Mouse (Mus musculus) adipocyte (in vitro differentiated cells): Measurements from ENCODE around the gene Ext2.

Experiments used
- DNase-seq: peaks from one replicate; pipeline ENCODE4 v3.0.0-alpha.2; 2016; ENCODE audit warnings: low spot score

Gene Ext2

DNA sequence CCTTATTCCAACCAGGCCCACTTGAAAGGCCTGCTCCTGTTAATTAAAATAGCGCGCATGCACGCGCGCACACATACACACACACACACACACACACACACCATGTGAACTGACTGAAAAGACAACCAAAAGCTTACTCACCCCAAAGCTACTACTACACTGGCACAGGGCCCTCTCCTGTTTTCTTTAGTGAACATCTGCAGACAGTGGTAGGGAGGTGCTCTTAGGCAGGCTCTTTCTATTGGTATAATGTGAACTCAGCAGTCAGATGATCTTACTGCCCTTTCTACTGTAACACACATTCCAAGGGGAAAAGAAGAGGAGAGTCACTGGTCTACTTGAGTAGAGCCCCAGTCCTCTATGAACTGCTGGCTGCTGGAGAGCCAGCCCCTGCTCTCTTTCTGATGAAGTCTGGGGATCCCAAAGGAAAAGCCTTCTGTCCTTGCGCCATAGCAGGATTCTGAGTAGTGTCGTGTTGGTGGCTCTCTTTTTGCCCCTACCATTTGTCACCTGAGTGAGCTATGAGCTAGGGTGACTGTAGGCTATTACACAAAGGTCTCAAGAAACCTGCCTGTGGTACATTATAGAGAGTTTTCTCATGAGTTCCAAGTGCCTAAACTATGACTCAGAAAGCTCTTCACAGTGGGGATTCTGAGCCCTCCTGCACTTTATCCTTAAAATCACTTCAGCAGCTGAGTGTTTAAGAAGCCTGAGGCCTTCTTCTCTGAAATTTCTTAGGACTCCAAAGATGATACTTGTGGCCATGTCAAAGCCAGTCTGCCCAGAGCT lies 45.9 kb downstream of the Ext2 start:
- peak; percentile 68 for DNase-seq

DNA sequence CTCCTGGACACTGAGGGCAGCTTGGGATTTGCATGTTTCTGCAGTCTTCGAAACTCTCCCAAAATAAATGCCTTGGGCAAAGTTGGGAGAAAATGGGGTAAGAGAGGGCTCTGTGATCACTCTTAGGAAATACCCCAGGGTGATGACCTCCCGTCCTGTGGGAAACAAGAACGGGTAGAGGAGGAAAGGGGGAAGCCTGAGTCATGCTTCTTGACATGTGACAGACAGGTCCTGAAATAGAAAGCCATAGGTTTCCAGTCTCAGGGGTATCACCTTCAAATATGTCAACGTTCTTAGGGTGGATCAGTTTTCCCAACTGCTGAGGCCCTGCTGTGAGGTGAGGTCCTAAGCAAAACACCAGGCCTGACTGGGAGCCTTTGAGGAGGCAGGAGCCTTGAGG lies 46.9 kb downstream of the Ext2 start:
- DNase-seq: peak; percentile 80

GRCm38 (mm10) chr2:93774946-93775345 lies 47.4 kb downstream of the Ext2 start:
- peak; percentile 70 for DNase-seq

DNA sequence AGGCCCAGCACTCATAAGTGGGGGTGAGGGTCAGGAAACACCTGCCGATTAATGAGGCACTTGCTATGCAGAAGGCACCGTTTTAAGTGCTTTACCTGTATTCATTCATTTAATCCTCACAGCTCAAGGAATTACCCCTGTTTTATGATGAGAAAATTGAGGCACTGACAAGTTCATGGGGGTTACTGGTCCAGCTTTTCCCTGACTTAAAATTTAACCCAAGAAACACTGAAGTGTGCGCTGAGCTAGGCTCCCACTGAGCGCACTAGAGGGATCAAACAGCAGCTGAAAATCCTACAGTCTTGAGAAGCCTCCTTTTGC lies 49.6 kb downstream of the Ext2 start:
- no peak for DNase-seq

GRCm38 (mm10) chr2:93772054-93772764 lies 50.2 kb downstream of the Ext2 start:
- DNase-seq: no peak

- no peak for DNase-seq
These were observed 51.5 kb downstream of the Ext2 start for GRCm38 (mm10) chr2:93770895-93771294.

GRCm38 (mm10) chr2:93769875-93770274 lies 52.5 kb downstream of the Ext2 start:
- DNase-seq: no peak

DNA sequence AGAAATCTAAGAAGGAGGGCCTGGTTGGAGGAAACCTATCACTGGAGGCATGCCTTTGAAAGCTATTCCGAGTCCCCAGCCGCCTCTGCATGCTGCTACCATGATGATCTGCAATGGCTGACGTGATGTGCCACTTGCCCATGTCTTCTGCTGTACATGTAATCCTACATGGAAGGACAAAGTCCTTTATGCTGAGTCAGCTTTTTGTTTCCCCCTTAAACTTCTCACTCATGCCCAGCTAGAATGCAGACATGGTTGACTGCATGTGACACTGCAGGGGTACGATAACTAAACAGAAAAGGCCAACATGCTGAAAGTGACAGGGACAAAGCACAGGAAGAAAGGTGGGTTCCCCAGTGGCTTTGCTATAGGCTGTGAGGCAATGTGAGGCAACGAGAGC lies 56.6 kb downstream of the Ext2 start:
- no peak for DNase-seq

GRCm38 (mm10) chr2:93764211-93764610 lies 58.2 kb downstream of the Ext2 start:
- DNase-seq: no peak

DNA sequence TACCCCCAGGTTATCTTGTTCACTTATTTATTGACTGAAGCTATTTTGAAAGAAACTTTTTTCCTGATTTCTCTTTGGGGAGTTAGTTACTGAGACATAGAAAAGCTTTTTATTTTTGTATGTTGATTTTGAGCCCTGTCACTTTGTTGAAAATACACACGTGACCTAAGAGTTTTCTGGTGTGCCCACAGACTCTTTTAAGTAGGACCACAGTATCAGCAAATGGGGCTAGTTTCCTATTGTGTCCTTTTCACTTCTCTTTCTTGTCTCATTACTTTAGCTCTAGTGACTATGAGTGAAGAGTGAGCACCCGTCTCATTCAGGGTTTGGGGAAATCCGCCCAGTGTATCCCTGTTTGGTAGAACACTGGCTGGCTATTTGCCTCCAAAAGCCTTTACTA lies 62.0 kb downstream of the Ext2 start:
- DNase-seq: no peak

- no peak for DNase-seq
These were observed 63.2 kb downstream of the Ext2 start for GRCm38 (mm10) chr2:93759173-93759572.

GRCm38 (mm10) chr2:93758298-93758697 lies 64.1 kb downstream of the Ext2 start:
- no peak for DNase-seq

GRCm38 (mm10) chr2:93754366-93754765 lies 68.0 kb downstream of the Ext2 start:
- DNase-seq: no peak

DNA sequence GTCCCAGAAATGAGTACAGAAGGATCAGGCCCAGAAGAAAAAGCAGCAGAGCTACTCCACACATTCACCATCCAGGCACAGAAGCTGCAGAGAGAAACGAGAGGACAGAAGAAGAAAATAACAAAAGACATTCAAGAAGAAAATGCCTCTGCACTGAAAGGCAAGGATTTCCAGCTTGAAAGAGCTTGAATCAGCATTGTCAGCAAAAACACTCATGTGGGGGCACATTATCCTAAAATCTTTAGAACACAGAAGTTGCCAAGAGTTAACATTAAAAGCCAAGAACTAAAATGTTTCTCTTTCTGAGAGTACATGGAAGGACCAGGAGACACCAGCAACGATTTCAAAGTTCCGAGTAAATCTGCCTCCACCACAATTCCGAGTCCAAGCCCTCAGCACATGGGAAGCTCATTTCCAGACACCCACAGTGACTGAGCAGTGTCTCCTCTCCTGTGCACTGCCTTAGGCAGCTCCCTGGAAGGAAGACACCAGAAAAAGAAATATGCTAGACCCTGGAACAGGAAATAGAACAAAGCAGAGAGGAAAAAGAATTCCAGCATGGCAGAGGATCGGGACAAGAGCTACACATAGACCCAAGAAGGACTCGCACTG lies 69.1 kb downstream of the Ext2 start:
- DNase-seq: no peak

DNA sequence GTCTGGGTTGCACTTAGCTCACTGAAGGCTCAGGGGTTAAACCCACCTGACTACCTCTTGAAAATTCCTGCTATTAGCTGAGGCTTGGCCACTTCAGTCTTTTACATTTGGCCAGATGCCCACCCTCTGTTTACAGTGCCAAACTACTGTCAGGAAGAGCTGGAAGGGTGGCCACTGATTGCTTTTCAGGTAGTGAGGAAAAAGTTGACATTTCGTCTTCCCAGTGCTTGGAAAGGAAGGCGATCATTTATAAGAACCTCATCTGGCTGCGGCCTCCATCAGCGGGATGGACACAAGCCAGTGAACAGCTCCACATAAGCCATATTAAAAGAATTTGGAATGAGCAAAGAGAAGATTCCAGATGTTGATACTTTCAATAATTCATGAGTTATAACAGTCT lies 72.7 kb downstream of the Ext2 start:
- DNase-seq: no peak

DNA sequence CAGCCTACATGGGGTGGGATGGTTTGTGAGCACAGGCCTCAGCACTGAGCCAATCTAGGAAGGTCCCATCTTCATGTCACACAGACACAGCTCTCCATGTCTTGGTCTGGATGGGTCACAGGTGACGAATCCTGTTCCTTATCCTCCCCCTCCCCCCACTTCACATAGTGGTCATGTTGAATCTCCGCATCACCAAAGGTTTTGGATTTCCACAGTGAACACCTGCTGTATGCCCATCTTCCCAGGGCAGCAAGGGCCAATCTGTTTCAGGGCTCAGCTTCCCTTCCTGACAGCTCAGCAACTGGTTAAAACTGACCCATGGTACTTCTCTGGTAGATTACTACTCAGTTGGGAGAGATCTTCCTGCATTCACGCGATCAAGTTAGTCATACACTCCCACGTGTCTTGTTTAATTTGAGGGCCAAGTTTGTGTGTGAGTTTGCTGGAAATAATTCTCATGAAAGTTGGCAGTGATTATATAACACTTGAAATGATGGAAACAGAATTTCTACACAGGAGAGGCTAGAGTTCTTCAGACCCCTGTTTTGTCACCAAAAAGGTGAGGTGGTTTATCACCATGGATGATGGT lies 74.7 kb downstream of the Ext2 start:
- no peak for DNase-seq

DNA sequence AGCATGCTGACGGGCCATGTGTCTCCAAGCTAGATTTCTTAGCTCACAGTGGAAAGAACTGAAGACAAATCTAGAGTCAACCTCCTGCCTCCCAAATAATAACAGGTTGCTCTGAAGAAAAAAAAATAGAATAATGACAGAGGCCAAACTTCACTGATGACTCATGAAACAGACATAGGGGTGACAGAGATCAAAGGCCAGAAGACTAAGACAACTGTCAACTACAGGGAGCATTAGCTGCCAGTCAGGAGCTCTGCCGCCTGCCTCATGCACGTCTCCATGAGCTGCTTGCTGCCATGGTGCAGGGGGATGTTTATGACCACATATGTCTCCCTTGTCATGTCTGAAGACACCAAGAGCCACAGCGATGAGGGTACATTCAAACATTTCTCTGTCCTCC lies 75.7 kb downstream of the Ext2 start:
- DNase-seq: no peak

DNA sequence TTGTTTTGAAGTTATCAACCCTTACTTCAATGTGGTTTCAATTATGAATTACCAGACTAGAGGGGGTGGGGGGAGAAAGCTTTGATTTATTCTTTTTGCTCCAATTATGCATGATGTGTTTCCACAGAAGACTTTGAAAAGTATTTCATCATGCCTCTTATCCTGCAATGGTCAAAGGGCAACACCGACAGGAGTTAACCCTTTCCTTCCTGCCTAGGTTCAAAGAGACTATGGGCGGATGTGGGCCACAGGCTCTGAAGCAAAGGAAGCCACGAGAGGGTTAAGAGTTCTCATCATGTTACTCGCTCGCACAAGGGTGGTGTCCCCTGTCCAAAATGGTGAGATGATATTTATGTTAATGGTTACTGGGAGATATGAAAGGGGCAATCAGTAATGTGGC lies 76.2 kb downstream of the Ext2 start:
- DNase-seq: no peak

GRCm38 (mm10) chr2:93745741-93746140 lies 76.6 kb downstream of the Ext2 start:
- DNase-seq: no peak

- DNase-seq: no peak
These were observed 77.8 kb downstream of the Ext2 start for GRCm38 (mm10) chr2:93744346-93745229.

DNA sequence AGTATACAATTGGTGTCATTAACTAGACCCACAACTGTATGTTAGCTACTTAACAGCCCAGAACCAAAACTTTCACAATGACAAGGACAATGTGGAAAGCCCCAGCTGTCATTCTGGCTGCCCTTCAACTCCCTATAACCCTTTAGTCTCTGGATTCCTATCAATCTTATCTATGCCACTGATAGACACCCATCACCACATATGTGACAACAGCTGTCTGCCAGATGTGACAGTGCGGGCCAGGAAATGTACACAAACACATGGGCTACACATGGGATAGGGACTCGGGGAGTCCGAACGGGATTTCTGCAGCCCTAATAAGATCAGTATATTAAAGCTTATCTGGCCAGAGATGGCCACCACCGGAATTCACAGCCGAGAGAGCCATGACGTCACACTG lies 80.7 kb downstream of the Ext2 start:
- DNase-seq: no peak

- no peak for DNase-seq
These were observed 83.3 kb downstream of the Ext2 start for GRCm38 (mm10) chr2:93739044-93739569.
